Mouse (Mus musculus) spleen, adult 2 months (tissue): ENCODE measurements around the gene Kat6b.

Experiments
- CTCF ChIP-seq: fragments of 200-500 bp; IDR thresholded peaks from 2 replicates; pipeline ENCODE4 v1.5.1; 2011; ENCODE audit warnings: mild to moderate bottlenecking, inconsistent platforms; ENCODE audit not compliant: insufficient read depth, insufficient read length, insufficient replicate concordance; ENCODE audit errors: extremely low read depth
- POLR2A ChIP-seq: fragments of 200-500 bp; IDR thresholded peaks from 2 replicates; pipeline ENCODE4 v1.6.1; 2011; ENCODE audit warnings: low read depth, low read length, inconsistent platforms

DNA sequence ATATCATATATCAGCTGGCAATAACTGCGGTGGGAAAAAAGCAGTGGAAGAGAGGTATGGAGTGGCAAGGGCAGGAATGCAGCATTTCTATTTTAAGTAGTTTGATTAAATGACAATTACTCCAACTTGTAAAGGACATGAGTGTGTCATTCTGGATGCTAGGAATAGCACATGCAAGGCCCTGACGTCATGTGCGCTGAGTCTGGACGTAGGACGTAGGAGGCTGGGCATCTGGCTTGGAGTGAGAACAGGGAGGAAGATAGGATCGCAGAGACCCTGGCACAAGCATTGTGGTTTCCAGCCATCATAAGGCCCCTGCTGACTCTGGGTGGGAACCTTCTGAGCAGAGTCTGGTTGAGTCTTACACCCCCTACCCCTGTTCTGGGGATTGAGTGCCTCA, 101.8 kb downstream of the Kat6b start:
- TF ChIP-seq CTCF (no peak), POLR2A (no peak)
